ENCODE assay signal across 14 mouse cellular contexts in the genomic region with DNA sequence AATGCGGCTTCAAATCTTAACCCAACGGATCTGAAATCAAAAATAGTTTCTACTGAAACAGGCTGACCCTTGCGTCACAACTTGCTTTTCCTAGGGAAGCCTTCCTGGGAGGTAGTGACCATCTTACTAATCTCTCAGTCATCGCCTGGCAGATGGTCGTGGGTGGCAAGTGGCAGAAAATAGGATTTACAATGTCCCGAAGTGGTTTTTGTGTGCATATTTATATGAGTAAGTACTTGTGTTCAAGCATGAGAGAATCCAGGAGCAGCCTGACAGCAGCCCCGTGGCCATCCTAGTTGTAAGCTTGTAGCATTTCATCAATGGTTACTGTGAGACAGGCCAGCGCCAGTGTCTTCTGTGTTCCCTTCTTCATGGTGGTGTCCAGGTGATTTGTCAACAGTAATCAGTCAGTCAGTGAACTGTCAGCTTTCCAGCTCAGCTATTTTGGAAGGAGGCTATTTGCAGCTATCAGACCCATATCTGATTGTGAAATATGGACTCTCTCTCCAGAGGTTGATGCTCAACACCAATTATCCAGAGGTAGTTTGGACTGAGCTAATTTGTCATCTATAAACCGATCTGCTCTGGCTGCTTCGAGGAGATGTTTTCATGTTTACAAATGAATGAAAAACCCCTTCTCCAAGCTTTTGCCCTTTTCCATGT. TPM values are rescaled to one million over a fixed set of nuclear protein-coding genes. Genes with fewer than 3 reads are reported as not detected.
DNase-seq lines count a peak whose midpoint lies in the region; ATAC-seq and TF ChIP-seq lines count a peak whose summit lies in the region.
"Had no signal": no experiment of that assay in that cellular context is flagged by ENCODE, and none has a peak within 500 bp of the region (broad histone marks: within the 10 kb centered on the region; RNA-seq: fewer than 3 reads in every experiment).

No protein-coding gene starts in this region.

- no peaks in the 10 kb centered on the region for H3K4me1 ChIP-seq in liver, adult 2 months (ENCODE audit: control insufficient read depth, insufficient read depth, low read length)
- no peaks in the 10 kb centered on the region for H3K4me1 ChIP-seq in liver, embryonic 11.5 days (replicated peaks; ENCODE audit: control insufficient read depth, insufficient read depth, low read length)
- no peaks in the 10 kb centered on the region for H3K4me1 ChIP-seq in lung, postnatal 0 days (ENCODE audit: insufficient read depth, low read depth, low read length)

- H3K27me3 ChIP-seq in liver, adult 2 months (ENCODE audit: control insufficient read depth, insufficient read depth, low read length) = no peaks in the 10 kb centered on the region
- H3K27me3 ChIP-seq in liver, embryonic 11.5 days (replicated peaks; ENCODE audit: control insufficient read depth, insufficient read depth, low read length) = no peaks in the 10 kb centered on the region
- H3K27me3 ChIP-seq in lung, postnatal 0 days (replicated peaks; ENCODE audit: insufficient read depth, low read length) = no peaks in the 10 kb centered on the region

- H3K4me2 ChIP-seq in liver, embryonic 11.5 days = no peak overlapping the region
- H3K4me2 ChIP-seq in lung, postnatal 0 days (replicated peaks; ENCODE audit: low read depth, low read length) = no peak overlapping the region

- no peak overlapping the region for H3K9ac ChIP-seq in liver, adult 2 months (ENCODE audit: low read depth, low read length)
- H3K9ac ChIP-seq in liver, embryonic 11.5 days (ENCODE audit: low read depth, low read length) = no peak overlapping the region
- H3K9ac ChIP-seq in lung, postnatal 0 days (replicated peaks; ENCODE audit: low read depth) = no peak overlapping the region

- no peaks in the 10 kb centered on the region for H3K36me3 ChIP-seq in liver, adult 2 months (ENCODE audit: control insufficient read depth, insufficient read depth, low read length)
- H3K36me3 ChIP-seq in liver, embryonic 11.5 days (ENCODE audit: control insufficient read depth, insufficient read depth, low read length) = no peaks in the 10 kb centered on the region
- no peaks in the 10 kb centered on the region for H3K36me3 ChIP-seq in lung, postnatal 0 days (ENCODE audit: insufficient read depth, low read length)

- no peak for TF ChIP-seq POLR2A in liver, adult 2 months (IDR thresholded peaks at IDR 0.05; ENCODE audit: extremely low read depth, insufficient read depth, low read length)

- DNase-seq in liver, adult 2 months (ENCODE audit: extremely low read depth, low read depth, low spot score) = peak; percentile 89
- DNase-seq in liver, embryonic 11.5 days (ENCODE audit: low spot score) = no peak
- DNase-seq in cerebellum, postnatal 25 days = peak; percentile 40 to 47
- peak; percentile 47 to 86 for DNase-seq in left cerebral cortex, adult 9 months (ENCODE audit: low spot score in 2 of 2)
- DNase-seq in telencephalon, adult 2 months (ENCODE audit: low read depth, low spot score) = peak; percentile 76
- DNase-seq in lung, postnatal 0 days (ENCODE audit: low spot score) = no peak
- no peak for DNase-seq in heart, postnatal 10 days
- no peak for DNase-seq in urinary bladder, postnatal 10 days (ENCODE audit: low spot score)
- DNase-seq: kidney, postnatal 14 days; layer of hippocampus, postnatal 36 days; thymus, adult 18-20 months had no signal

- no peak for TF ChIP-seq CTCF in liver, adult 2 months (IDR thresholded peaks at IDR 0.05; ENCODE audit: low read depth, low read length)
- TF ChIP-seq CTCF in lung, postnatal 0 days (IDR thresholded peaks at IDR 0.05) = no peak

- no peak overlapping the region for H3K27ac ChIP-seq in liver, adult 2 months (replicated peaks; ENCODE audit: insufficient read depth, low read depth, low read length)
- no peak overlapping the region for H3K27ac ChIP-seq in liver, embryonic 11.5 days (ENCODE audit: low read depth, low read length)
- H3K27ac ChIP-seq in lung, postnatal 0 days (ENCODE audit: low read length) = no peak overlapping the region
- H3K27ac ChIP-seq: heart, embryonic 10.5 days had no signal

- no peaks in the 10 kb centered on the region for H3K79me2 ChIP-seq in liver, adult 2 months (ENCODE audit: control insufficient read depth, insufficient read depth, low read length)

- no peak for TF ChIP-seq EP300 in lung, postnatal 0 days (IDR thresholded peaks at IDR 0.05)

- no peak overlapping the region for H3K4me3 ChIP-seq in liver, adult 2 months (ENCODE audit: insufficient read depth, low read depth, low read length)
- no peak overlapping the region for H3K4me3 ChIP-seq in liver, embryonic 11.5 days (ENCODE audit: low read depth, low read length)
- H3K4me3 ChIP-seq in lung, postnatal 0 days (ENCODE audit: low read depth, low read length) = no peak overlapping the region
- H3K4me3 ChIP-seq: heart, embryonic 10.5 days had no signal

- 67% methylated on average over 10 of the region's 10 CpGs for WGBS in liver, adult 2 months
- 77% methylated on average over 10 of the region's 10 CpGs for WGBS in liver, embryonic 11.5 days
- WGBS in lung, postnatal 0 days = 72% methylated on average over 10 of the region's 10 CpGs

- no peak for ATAC-seq in liver, embryonic 11.5 days (replicated peaks; ENCODE audit: low FRiP score)
- no peak for ATAC-seq in lung, postnatal 0 days
- ATAC-seq: intestine, embryonic 16.5 days had no signal

- intact Hi-C loops in heart, postnatal 10 days (cut with DNase I) = no loop called here

- H3K9me3 ChIP-seq in liver, embryonic 11.5 days (ENCODE audit: control insufficient read depth, low read length) = 0 out of 2 replicates have a peak, but pooled peaks cover 3% of the 10 kb centered on the region
- H3K9me3 ChIP-seq in lung, postnatal 0 days (ENCODE audit: low read length) = no peaks in the 10 kb centered on the region
- H3K9me3 ChIP-seq: heart, embryonic 10.5 days had no signal

RNA-seq across cellular contexts. Expression of gene Kif5c, which starts 56.3 kb away (rescaled TPM):
- total RNA-seq in liver, adult 2 months (2014; rRNA removed) = under 0.01 and 0.54 TPM in 2 replicates
- polyA plus RNA-seq in liver, adult 2 months (2012; rRNA removed) = not detected in 2 replicates
- polyA plus RNA-seq in liver, embryonic 11.5 days (2014; fragmentation: Nextera tagmentation; extraction: Ambion mirVana) = 0.78 and 1.2 TPM in 2 replicates
- 0.17 and 0.20 TPM in 2 replicates for polyA plus RNA-seq in lung, postnatal 0 days (2015; fragmentation: Nextera tagmentation; extraction: Ambion mirVana)
- total RNA-seq in heart, postnatal 10 days (2021) = under 1 TPM; 0.74 to 0.89 TPM
- total RNA-seq: megakaryocyte progenitor cell, adult 5-6 weeks had no signal

Comparison
In these comparisons a context has a peak if more than half of its experiments do, and no peak if none do; other contexts are left out.
1. DNase-seq: peak in liver, adult 2 months (single experiment), cerebellum, postnatal 25 days (2 of 2), left cerebral cortex, adult 9 months (2 of 2) and telencephalon, adult 2 months (single experiment); none in liver, embryonic 11.5 days (single experiment), lung, postnatal 0 days (single experiment), heart, postnatal 10 days (0 of 2) and urinary bladder, postnatal 10 days (single experiment).